Mouse (Mus musculus) spleen, postnatal 14 days (tissue): ENCODE data around the gene Ifne.

Experiments
- DNase-seq, 2 experiments: peaks; one replicate each; pipeline ENCODE4 v3.0.0; 2021 to 2022; ENCODE audit warnings: low spot score in 2 of 2

Ifne gene

DNA sequence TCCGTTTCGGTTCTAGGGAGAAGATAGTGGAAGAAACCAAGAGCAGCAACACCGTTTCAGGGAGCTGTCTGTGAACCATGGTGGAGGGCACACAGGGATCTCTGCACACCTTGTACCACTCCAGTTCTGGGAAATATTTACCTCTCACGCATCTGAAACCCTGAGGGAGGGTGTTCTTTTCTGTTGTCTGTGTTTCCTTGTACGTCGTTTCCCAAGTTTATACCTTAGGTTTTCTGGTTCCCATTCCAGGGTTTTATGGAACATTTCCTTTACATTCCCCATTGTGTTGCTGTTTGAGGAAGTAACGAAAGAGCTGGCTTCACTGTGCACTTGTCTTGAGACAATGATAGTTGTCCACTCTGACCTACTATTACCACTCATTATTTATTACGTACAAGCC lies at the start of gene Ifne:
Gene Ifne, minus strand, starts transcription at position 101 of the 400 bp plus-strand sequence.
- no peak for DNase-seq

DNA sequence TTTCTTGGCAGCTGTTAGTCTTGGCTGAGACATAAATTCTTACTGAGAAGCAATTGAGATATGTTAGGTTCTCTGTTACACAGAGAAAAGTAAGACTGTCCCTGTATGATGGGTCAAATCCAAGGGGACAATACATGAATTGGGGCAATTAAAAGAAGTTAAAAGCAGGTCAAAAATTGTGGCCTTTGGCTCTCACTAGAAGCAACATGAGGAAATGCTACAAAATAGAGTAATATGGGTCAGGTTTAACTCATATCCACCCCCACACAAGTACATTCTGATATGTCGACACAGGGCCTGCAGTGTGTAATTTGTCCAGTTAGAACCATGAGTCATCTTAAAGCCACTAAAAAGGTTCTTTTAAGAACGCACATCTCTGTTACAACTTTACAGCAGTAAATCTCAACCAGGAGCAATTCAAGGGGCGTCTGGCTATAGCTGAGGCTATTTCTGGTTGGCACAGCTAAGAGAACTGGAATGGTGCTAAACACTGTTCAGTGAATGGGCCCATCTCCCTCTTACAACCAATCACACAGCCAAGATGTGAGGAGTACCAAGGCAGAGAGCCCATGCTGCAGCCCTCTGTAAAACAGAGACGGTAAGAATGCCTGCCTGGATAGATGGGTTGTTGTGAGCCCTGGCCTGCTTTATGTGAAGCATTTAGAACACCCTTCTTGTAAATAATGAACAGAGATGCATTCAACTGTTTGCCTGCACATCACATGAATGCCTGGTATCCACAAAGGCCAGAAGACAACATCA lies 48.5 kb upstream of the Ifne start:
- no peak for DNase-seq

DNA sequence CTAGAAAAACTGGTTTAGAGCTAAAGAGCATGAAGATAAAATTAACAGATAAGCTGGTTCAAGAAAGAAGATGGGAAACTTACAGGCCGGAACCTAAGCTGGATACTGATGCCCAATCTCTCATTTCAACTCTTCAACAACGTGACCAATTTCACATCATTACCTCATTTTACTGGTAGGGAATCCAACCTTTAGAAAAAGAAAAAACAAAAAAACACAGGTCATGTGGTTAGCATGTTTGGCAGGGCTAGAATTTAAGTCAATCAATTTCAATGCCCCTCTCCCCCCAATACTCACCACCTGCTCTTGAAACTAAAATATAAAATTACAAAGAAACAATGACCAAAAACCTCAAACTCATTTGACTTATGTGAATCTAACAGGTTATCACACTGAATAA lies 47.8 kb upstream of the Ifne start:
- no peak for DNase-seq

DNA sequence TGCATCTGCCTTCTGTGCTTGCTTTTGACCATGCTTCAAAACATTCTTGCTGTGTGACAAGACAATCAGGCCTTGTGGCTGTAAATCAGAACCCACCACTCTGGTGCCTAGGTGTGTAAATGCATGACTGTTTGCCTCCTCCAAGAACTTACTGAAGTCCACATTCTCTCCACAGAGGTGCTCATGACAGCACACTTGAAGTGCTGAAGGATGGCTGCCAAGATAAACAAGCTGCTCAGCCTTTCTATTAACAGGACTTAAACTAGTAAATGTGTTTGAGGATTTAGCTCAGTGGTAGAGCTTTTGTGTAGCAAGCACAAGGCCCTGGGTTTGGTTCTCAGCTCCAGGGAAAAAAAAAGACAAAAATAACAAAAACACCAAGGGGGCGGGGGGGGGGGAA lies 46.6 kb upstream of the Ifne start:
- no peak for DNase-seq

DNA sequence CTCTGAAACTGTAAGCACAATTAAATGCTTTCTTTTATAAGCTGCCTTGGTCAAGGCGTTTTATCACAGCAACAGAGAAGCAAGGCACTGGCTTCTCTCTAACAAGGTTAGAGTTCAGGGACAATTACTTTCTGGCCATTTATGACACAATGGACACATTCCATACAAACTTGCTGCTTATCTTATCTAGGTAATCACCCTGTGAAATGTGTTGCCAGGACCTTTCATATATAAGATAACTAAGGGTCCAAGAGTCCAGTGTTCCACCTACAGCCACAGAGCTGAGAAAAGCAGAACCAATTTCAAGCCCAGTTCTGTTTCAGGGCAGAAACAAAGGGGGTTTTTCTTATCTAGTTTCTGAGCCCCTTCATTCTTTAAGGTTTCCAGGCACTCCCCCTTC lies 46.1 kb upstream of the Ifne start:
- DNase-seq = no peak

DNA sequence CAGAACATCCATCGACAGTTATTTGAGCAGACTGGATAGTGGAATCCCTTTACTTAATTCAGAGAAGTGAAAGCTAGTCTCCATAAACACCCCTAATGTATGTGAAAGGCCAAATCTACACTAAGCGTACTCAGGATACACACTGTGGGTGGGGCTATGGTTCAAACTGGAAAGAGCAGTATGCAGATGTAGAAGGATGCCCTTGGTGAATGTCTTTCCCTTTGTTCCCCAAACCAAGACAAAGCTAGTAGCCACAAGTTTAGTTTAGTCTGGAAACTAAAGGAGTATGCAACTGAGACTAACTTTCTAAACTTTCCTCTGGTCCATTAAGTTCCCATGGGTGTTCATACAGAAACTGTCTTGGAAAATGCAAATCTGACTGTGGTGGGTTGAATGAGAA lies 45.5 kb upstream of the Ifne start:
- no peak for DNase-seq

DNA sequence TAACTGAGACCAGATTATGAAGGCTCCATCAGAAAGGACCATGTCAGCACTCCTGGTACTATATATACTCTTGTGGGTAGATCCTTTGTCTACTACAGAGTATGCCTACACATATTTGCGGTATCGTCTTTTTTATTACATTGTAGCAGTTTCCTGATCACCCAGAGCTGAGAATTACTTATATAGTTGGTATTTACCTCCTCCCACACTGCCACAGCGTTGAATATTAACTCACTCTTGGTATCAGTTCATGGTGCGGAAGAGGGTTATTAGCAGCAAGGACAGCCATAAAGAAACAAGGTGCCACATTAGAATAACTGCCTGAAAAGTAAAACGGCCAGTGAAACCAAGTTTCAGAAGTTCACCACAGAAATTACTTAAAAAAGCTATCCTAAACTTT lies 41.3 kb upstream of the Ifne start:
- DNase-seq = no peak

DNA sequence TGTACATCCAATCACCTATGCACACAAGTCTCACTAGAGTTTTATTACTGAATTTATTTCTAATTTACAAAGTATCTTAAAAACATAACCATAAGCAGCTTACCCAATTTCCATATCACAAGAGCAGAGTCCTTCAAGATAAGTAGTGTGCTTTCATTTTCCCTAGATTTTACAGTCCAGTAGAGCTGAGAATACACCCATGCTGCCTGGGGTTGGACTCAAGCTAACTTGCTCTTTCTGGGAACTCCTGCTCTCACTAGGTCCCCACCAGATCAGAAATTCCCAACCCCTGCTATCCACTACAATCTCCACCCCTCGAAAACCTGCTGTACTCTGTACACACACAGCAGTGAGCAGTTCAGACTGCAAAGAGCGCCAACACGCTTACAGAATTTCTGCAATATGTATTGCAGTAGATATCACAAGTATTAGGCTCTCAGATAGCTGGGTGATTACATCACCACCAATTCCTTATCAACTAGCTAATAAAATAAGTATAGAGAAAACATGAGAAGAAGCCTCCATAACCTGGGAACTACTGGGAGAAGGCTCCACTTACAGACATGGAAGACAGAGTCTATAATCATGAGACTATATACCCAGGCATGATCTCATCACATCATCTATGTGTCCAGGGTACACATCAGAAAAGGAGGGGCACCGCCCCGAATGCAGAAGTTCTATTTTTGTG lies 37.9 kb upstream of the Ifne start:
- no peak for DNase-seq

DNA sequence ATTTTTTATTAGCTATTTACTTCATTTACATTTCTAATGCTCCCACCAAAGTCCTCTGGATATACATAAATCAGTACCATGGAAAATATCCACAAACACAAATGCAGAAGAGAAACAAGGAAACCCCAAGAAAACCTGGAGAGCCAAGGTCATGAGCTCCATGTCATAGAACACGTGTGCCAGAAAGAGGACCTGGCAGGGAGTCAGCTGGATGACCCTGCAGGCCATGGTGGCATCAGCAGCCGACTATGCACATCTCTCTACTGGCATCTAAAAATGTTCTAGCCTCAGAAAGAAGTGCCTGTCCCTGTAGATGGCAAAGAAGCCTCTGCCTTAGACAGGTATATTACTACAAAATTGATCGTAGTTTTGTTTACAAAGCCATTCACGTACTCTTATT lies 36.3 kb upstream of the Ifne start:
- DNase-seq = no peak

DNA sequence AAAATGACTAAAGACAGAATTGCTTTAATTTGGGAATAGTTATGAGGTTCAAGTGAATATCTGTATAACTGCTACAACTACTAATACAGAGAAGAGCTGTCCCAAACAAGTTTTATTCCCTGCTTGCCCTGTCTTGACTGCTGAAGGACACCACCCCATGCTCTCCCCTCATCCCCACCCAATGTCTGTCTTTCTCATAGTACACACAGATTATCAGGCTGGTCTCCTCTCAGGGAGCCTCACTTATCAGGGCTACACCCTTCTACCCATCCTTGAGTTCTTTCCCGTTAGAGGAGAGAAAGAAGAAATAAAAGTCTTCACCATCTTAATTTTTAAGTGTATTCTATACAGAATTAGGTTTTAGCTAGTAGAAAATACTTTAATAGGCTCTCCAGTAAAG lies 34.0 kb upstream of the Ifne start:
- no peak for DNase-seq

DNA sequence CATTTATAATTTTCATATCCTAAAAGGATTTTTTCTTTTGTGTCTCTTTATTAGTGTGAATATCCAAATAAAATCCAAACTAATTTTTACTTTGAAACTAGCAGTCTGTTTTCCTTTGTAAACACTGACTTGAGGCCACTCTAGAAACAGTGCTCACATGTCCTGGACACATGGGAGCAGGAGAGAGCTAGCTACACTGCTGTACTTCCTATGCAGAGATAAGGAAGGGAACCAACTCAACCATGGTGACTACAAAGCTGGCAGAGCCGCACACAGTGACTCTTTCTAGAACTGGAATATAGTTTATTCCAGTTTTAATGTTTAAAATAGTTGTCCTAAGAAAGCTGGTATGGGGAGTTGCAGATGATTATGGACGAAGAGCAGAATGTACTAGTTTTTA lies 32.9 kb upstream of the Ifne start:
- DNase-seq = no peak

DNA sequence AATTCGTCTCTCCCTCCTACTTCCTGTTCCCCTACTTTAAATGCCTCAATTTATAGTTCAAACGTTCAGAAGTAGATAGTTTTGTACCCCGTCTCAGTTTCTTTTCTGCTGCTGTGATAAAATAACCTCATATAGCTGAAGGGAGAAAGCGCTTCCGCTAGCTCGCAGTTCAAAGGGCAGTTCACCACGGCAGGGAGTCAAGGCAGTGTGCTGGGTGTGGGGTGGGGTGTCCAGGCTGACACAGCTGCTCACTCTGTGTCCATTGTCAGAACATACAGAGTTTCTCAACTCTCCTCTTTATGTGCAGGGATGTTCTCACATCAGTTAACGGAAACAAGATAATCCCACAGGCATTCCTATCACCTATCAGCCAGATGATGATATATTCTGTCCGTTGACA lies 32.2 kb upstream of the Ifne start:
- no peak for DNase-seq

DNA sequence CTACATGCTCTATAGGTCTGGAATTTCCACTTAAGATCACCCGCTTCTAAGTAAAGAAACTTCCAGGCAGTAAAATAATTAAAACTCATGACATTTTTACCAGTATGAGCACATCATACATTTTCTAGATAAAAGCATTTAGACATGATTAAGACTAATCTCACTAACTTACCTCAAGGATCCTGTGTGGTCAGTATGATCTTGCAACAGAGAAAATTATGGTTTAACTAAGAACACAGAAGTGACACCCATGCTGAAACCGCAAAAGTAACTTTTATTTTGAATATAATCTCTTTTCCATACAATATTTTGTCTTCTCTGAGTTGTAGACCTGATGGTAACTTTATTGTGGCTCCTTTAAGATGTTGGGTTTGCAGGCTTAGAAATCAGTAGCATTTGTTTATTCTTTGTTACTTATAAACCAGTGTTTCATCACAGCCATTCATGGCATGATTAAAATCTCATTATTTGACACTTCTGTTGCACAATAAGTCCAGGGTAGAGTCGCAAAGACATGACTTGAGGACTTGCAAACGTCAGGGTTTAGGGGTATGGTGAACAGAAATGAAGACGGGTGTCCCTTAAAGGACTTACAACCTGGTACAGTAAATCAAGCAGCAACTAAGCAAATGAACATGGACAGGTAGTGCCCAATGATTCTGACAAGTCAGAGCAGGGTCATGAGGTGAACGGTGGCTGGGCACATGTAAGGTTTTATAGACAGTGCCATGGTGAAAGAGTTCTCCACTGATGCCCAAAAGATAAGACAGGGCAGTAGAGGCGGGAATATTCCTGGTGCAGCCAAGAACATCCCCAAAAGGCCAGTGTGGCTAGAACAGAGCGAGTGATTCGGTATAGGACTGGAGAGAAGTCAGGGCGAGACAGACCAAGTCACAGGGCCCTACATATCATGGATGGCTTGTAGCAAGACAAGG lies 29.9 kb upstream of the Ifne start:
- no peak for DNase-seq

DNA sequence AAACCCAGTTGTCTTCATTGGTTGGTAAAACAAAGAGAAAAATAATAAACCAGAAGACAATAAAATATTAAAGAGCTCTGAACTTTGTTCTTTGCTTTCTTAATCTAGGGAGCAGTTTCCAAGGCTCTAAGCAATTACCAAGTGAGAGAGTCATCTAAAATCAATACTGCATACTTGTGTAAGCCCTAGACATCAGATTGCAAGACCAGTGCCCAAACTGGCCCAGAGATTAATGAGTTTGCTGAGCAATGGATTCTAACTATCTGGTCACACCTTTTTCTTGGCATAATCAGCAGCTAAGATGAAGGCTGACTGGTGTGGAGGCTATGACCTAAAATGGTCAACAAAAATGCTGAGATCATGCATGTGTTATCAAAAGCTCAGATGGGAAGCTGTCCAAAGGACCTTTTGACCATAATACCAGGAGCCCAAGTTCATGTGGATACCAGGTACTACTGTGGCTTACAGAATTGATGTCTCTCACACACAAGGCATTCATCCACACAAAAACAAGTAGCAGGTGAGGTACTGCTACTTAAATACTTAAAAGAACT lies 13.3 kb upstream of the Ifne start:
- no peak for DNase-seq

DNA sequence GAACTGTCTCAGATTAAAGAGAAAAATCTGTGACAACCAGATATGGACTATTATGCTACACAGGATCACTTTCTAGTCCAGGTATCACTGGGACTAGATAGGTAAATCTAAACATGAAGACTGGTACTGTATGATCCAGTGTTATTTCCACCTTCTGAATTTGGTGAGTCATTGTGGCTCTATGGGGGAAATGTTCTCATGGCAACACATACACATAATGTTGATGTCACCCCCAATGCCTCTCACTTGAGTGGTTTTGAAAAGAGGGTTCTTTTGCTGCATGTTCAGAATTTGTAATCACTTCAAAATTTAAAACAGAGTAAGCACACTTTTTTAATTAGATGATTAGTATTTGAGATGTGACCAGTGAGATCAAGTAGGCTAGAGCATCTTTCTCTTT lies 8.2 kb upstream of the Ifne start:
- no peak for DNase-seq

DNA sequence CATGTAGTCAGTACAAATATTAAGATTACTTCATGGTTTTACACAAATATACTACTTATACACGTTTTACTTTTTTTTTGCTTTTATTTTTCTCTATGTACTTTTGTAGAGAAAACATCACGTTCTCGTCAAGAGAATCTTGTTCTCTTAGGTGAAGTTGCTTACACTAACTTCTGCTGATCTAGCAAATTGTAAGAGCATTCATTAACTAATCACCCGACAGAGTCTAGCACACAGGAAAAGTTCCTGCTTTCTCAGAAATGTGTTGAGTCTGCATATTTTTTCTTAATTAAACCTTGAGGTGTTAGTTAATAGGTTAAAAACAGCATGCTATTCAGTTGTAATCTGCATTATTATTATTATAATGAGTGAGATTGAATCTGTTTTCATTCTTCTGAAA lies 1.2 kb downstream of the Ifne start:
- DNase-seq = no peak

DNA sequence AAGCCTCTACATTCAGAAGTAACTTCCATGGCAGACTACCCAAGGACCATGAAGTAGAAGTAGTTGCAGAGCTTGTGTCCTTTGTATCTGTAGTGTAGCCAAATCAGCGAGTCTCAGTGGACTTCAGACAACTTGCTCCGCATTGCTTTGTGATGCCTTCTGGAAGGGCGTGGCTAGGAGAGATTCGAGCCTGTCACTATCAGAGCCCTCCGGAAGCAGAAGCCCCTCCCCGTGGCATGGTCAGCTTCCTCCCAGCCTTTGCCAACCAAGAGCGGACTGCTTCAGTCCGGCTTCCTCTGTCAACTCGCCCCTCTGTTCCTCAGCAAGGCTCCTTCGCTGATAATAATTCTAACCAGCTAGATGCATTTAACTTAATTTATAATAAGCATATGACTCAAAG lies 1.8 kb downstream of the Ifne start:
- DNase-seq = no peak

DNA sequence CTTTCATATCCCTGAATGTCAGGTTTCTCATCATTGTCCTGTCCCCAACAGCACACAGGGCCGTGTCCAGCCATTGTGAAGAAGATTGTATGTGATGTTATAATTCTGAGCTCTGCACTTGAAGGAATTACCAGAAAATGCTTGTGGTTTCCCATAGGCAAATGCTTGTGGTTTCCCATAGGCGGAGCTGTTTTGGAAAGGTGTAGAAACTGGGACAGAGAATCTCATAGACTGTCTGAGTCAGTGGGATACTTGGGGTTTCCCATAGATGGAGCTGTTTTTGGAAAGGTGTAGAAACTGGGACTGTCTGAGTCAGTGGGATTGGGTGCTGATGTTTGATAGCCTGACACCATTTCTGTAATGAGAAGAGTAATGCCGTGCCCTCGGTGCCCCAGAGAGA lies 3.5 kb downstream of the Ifne start:
- no peak for DNase-seq

DNA sequence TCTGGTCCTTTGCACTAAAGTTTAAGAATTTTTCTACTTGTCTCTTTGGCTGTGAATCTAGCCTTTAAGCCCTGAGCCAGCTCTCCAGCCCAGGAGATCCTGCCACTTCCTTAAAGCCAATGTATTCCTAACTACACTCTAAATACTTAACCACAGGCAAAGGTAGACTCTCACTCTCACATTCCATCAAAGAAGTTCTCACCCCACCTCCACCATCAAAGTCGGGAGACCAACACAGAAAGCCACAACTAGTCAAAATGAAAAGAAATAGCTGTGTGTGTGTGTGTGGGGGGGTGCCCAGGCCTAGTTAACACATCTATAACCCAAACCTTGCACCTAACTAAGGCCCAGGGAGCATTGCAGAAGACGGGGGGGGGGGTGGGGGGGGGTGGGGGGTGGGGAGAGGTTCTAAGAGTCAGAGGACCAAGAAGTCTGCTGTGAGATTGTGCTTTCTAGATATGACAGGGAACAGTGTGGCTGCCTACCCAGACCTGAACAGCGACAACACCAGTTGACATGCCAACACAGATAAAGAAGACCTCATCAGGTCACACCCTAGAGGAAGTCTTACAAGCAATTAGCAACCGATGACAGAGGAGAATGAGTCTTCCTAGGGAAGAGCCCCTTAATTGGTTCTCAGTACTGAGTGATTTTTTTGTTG lies 4.4 kb downstream of the Ifne start:
- no peak for DNase-seq

DNA sequence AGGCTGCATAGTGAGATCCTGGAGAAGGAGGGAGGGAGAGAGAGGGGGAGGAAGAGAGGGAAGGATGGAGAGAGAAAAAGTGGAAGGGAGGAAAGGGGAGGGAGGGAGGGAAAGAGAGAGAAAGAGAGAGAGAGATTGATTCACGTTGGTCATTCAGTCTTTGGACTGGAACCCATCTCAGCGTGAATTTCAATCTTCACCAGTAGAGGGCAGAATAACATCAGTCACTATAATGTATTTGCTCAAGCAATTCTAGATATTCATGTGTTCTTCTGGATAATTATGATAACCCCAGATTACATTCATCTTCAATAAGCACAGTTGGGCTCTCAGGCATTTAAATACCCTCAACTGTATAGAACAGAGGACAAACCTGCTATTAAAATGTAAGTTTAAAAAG lies 7.3 kb downstream of the Ifne start:
- DNase-seq = no peak
